Mouse (Mus musculus) bone marrow, adult 2 months (tissue): ENCODE results near the gene Itgb7. TPM values are rescaled to one million over a fixed set of nuclear protein-coding genes. Genes with fewer than 3 reads are reported as not detected.

Experiments used
- H3K27ac ChIP-seq: fragments of 200-500 bp; 2 replicates; pipeline ENCODE4 v1.5.1; 2012; ENCODE audit warnings: low read depth, mild to moderate bottlenecking, control low read depth, inconsistent platforms, low read length; ENCODE audit not compliant: control insufficient read depth, poor library complexity, insufficient read depth
- H3K4me1 ChIP-seq: fragments of 200-500 bp; 2 replicates; pipeline ENCODE4 v1.6.1; 2011; ENCODE audit warnings: low read length; ENCODE audit not compliant: control insufficient read depth, insufficient read depth
- H3K4me3 ChIP-seq: fragments of 200-500 bp; replicated peaks from 2 replicates; pipeline ENCODE3; 2011; ENCODE audit warnings: mild to moderate bottlenecking, low read depth, low read length, control low read depth; ENCODE audit not compliant: control insufficient read depth
- CTCF ChIP-seq: fragments of 200-500 bp; IDR thresholded peaks from 2 replicates; pipeline ENCODE4 v1.5.1; 2011; ENCODE audit warnings: low read length, control low read depth; ENCODE audit not compliant: control insufficient read depth, insufficient read depth
- POLR2A ChIP-seq: fragments of 200-500 bp; IDR thresholded peaks from 2 replicates; pipeline ENCODE4 v1.6.1; 2011; ENCODE audit warnings: low read depth, mild to moderate bottlenecking, control low read depth, low read length, borderline replicate concordance; ENCODE audit not compliant: control insufficient read depth
- WGBS: fragments of 180-500 bp; shearing (Covaris S2); methylation state at CpG from one replicate; pipeline ENCODE4 v1.1.7; 2018; 5-methylcytosine and 5-hydroxymethylcytosine counted together
- polyA plus RNA-seq: library from polyadenylated mRNA; stranded (reverse); fragments of >200 nt; gene quantifications from 2 replicates; pipeline ENCODE4 v1.2.4, GENCODE M21; 2011; ENCODE audit warnings: low replicate concordance; ENCODE audit not compliant: missing spikeins, insufficient read depth, insufficient read length

Gene Itgb7
- polyA plus RNA-seq, 1 experiment: 140 TPM

DNA sequence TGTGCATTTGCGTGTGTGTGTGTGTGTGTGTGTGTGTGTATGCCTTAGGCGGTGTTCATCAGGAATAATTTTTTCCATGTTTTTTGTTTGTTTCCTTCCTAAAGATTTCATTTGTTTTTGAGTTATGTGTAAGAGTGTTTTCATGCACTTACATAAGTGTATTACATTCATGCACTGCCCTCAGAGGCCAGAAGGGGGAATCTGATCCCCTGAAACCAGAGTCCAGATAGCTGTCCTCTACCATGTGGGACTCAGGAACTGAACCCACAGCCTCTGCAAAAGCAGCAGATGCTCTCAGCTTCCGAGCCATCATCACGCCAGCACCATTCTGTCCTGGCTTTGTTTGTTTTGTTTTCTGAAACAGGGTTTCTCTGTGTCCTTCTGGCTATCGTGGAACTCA, 33.8 kb upstream of the Itgb7 start:
- WGBS: 81% methylated on average over 5 of the region's 5 CpGs
- Histone ChIP-seq H3K27ac (no peak overlapping the region), H3K4me3 (no peak overlapping the region), H3K4me1 (no peaks in the 10 kb centered on the region)
- no peak for TF ChIP-seq POLR2A

DNA sequence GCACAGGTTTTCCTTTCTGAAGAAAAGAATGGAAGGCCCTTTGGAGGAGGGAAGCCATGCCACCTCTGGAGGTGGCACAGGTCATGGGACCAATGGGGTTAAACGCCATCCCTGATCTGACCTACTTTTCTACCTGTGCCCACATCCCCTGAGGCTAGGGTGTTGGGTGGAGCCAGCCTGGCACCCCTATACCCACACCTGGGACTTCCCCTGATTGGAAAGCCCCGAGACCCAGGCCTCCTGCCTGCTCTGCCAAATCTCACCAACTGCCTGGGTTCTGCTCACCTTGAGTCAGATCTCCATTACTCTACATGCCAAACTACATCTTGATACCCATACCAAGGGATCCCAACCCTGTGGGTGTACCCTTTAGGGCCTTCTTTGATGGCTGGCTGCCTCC, 31.3 kb upstream of the Itgb7 start:
- 62% methylated on average over 2 of the region's 2 CpGs for WGBS

GRCm38 (mm10) chr15:102262582-102262981, 30.8 kb upstream of the Itgb7 start:
- 58% methylated on average over 7 of the region's 7 CpGs for WGBS
- no peak overlapping the region for H3K4me3 ChIP-seq
- no peaks in the 10 kb centered on the region for H3K4me1 ChIP-seq
- H3K27ac ChIP-seq: no peak overlapping the region
- no peak for TF ChIP-seq POLR2A
- no peak for TF ChIP-seq CTCF

More for the DNA sequence above, 31.3 kb upstream of the Itgb7 start:
- no peak for TF ChIP-seq CTCF
- TF ChIP-seq POLR2A: no peak
- Histone ChIP-seq H3K27ac (no peak overlapping the region), H3K4me3 (no peak overlapping the region), H3K4me1 (no peaks in the 10 kb centered on the region)

- no peak overlapping the region for H3K27ac ChIP-seq
- 77% methylated on average over 11 of the region's 11 CpGs for WGBS
- TF ChIP-seq CTCF (no peak), POLR2A (no peak)
- H3K4me3 ChIP-seq: no peak overlapping the region
- H3K4me1 ChIP-seq: no peaks in the 10 kb centered on the region
These were observed 27.0 kb upstream of the Itgb7 start for GRCm38 (mm10) chr15:102258581-102259253.

GRCm38 (mm10) chr15:102258076-102258470, 26.3 kb upstream of the Itgb7 start:
- 51% methylated on average over 12 of the region's 12 CpGs for WGBS
- no peak overlapping the region for H3K27ac ChIP-seq
- no peaks in the 10 kb centered on the region for H3K4me1 ChIP-seq
- TF ChIP-seq CTCF (no peak), POLR2A (no peak)
- no peak overlapping the region for H3K4me3 ChIP-seq

DNA sequence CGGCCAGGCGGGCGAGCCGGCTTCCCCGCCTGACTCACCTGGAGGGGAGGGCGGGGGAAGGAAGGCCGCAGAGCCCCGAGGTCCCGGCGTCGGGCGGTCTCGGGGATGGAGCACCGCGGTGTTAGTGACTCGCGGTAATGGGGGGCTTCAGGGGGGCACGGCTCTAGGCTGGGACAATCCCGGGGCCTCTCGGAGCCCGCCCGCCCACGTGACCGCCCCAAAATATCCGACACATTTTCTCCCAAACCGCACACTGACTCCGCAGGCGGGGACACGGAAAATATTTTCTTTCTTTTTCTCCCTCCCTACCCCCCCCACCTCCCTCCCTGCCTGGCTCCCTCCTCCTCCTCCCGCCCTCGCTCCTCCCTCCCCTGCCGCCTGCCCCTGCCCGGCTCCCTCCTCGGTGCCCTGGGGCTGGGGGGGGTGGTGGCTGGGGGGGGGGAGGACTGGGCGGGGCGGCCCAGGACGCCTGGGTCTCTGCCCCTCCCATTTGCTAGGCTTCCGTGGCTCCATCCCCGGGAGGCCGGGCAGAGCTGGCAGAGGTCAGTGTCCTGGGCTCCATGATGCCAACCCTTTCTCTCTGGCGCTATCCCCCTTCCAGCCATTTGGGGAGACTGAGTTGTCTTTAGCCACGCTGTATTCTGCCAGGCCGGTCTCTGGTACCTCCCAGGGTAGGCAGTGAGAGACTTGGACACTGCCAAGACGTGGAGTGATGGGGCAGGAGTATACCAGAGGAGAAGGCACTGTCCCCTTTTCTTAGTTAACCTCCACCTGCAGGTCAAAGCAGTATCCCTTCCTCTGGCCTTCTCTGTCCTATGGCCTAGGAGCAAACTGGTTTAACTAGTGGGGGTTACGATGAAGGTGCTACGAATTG, 25.7 kb upstream of the Itgb7 start, which contains the start of gene Rarg:
Rarg (minus strand) TSS at position 316 of the 874 bp plus-strand sequence.
- Histone ChIP-seq H3K4me3 (peak within 1 kb of the TSS; percentile 14), H3K27ac (no peak within 1 kb of the TSS), H3K4me1 (no peaks in the 10 kb centered on the region)
- no peak for TF ChIP-seq POLR2A
- TF ChIP-seq CTCF: no peak
- 3% methylated on average over 45 of the region's 46 CpGs for WGBS

- H3K4me3 ChIP-seq: no peak overlapping the region
- no peak overlapping the region for H3K27ac ChIP-seq
- 28% methylated on average over 22 of the region's 22 CpGs for WGBS
- H3K4me1 ChIP-seq: no peaks in the 10 kb centered on the region
- TF ChIP-seq CTCF (no peak), POLR2A (no peak)
These were observed 24.9 kb upstream of the Itgb7 start for GRCm38 (mm10) chr15:102256431-102257201.
